Mouse (Mus musculus) cerebellum, postnatal 4 days (tissue): ENCODE results near the gene Gpd1l.
A peak's percentile ranks its signal among the peaks of the same experiment; 100 is the strongest.

ENCODE experiments used
- DNase-seq, 2 experiments: peaks; one replicate each; pipeline ENCODE4 v3.0.0; 2022; ENCODE audit warnings: low spot score in 2 of 2, mixed read lengths in 1 of 2

Gene Gpd1l

DNA sequence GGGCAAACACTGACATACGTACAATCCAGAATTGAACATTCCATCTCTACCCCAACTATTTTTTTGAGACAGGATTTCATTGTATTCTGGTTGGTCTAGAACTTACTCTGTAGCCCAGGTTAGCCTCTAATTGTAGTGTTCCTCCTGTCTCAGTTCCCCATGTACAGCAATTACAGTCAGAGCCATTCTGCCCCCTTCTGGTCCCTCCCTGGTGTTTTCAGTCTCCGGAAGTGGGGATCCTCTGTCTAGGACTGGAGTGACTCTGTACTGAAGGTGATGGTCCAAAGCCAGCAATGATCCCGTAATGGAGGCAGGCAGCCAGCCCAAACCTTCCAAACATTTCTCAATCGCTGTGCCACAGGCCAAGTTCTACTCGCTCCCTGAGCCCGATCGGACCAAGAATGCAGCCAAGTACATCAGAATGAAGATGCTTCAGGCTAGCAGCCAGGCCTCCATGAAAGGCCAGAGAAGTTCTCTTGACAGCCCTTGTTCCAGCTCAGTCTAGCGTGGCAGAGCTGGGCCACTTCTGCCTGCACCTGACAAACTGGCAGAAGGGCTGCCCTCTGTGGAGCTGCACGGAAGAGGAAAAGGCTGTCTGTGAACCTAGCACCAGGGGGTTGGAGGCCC is 3.2 kb downstream of the Gpd1l start:
- peak in 1 of 2 experiments; percentile 75 for DNase-seq

DNA sequence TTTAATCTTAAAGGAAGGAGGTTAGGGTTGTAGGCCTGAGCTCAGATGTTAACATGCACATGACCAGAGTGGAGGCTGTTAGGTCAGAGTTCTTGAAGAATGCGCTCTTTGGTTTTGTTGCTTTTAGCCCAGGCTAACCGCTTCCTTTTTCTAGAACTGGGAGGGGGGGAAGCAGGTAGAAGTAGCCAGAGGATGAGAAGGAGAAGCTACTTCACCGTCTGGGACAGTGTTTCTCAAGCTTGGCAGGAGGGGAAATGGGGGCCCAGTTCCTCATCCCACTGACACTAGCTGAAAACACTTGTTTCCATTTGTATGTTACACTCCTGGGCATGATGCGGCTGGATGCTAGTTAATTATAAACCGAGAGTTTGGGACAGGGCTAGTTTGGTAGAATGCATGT is 8.2 kb downstream of the Gpd1l start:
- DNase-seq, result no peak

DNA sequence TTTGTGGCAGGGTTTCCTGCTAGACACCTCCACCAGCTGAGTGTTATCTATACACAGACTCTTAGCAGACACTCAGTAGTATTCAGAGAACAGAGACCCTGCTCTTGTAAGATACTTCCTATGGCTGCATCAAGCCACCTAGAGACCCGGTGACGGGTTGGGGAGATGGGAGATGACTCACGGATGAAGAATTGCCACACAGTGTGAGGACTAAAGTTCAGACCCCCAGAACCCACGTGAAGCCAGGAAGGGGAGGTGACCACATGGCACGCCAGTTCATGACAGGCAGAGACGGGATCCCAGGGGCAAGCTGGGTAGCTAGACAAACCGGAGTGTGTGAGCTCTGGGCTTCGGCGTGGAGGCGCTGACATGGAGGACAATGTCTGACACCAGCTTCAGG is 8.7 kb downstream of the Gpd1l start:
- no peak for DNase-seq

DNA sequence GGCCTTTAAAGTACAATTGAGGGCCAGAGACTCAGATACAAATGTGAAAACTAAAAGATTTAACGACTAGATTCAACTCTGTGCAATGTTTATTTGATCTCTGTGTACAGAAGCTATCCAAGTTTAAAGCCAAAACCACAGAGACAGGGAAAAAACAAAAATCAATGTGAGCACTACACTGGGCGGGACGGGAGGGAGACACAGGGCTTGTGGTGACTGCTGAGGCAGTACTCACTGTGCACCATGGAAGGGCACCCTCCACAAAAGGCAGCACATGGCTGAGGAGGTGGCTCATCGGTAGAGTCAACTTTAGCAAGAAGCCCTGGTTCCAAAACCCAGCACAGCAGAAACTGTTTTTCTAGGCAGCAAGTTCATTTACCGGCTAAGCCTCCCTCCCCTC is 9.3 kb downstream of the Gpd1l start:
- no peak for DNase-seq

DNA sequence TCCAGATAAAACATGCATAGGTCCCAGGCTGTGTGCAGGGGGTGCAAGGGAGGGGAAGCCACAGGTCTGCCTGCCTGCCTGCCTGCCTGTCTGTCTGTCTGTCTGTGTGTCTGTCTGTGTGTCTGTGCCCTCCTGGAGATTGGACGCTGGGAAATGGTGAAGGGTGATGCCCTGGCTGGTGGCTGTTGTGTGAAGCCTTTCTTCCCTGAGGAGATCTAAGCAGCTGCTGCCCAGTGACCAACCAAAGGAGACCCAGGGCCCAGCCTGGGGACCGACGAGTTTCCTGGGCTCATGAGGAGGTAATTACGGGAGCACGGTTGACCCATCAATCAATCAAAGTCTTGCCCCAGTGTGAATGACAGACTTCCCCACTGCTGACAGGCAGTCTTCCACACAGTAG is 11.6 kb downstream of the Gpd1l start:
- no peak for DNase-seq

DNA sequence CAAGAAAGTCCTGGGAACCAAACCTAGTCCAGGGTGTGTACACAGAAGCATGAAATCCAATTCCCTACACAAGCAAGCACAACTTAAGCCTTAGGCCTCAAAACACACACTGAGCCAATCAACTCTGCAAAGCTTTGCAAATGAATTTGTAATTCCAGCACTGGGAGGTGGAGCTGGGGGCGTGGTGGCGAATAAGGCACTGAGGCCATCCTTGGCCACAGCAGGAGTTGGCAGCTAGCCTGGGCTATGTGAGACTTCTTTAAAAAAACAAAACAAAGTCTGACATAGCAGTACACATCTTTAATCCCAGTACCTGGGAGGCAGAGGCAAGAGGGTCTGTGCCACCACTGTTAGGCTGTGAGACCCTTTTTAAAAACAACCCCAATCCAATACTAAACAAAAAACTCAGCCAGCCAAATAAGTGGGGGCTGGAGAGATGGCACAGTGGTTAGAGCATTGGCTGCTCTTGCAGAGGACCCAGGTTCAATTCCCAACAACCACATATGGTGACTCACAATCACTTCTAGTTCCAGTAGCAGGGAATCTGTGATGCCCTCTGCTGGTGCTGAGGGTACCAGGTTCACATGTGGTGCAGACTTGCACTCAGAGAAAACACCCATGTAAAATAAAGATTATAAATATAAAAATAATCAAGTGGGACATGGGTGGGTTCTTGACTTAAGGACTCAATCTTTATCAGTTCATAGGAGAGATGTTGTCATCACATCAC is 12.3 kb downstream of the Gpd1l start:
- DNase-seq, result no peak

DNA sequence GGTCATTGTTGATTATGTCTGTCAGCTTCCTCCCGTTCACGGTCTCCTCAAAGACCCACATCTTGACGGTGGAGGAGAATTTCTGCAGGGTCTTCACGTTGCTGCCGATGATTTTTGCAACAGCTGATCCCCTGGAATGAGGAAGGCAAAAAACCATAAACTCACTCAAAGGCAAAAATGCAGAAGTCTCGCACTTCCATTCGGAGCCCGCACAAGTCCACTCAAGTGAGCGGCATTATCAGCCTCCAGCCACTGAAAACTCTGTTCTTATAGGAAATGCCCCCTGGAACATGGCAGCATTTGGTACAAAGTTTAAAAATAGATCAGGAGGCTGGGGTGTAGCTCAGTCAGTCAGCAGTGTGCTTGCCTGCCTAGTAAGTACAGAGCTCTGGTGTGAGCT is 13.2 kb downstream of the Gpd1l start:
- no peak for DNase-seq

DNA sequence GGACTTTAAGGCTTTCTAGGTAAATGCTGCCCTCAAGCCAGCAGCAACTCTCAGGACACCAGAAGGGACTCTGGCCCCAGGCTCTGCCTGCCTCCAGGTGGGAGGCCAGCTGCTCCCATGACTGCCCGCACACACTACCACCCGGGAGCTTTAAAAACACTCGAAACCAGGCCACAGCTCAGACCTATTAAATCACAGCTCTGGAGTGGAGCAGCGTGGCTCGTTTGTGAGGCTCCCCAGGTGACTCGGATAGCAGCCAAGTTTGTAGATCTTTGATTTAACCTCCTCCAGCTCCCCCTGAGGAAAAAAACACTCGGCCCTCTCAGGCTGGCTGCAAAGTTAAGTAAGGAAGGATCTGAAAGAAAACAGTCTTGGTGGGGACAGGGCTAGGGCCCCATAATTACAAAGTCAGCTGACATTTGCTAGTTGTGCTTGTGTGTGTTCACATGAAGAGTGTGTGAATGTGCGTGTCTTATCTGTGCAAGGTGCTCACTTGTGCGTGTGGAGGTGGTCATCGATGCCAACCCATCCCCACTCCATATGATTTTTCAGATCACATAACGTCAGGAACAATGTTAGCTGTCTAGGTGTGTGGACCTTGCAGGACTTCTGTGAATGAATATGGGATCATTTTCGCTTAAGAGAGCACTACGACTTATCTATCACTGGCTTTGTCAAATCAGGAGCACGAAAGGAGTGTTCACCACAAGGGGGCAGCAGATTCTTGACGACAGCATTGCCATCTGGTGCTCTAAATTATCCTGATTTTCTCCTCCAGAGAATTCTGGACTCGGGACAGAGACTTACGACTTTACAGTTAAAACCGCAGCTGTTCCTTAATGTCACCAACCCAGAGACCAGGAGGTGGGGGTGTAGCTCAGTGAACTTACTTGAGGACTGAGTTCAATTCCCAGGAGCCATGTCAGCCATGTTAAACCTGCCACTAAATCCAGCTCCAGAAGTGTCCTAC is 20.8 kb downstream of the Gpd1l start:
- peak; percentile 68 to 92 for DNase-seq

DNA sequence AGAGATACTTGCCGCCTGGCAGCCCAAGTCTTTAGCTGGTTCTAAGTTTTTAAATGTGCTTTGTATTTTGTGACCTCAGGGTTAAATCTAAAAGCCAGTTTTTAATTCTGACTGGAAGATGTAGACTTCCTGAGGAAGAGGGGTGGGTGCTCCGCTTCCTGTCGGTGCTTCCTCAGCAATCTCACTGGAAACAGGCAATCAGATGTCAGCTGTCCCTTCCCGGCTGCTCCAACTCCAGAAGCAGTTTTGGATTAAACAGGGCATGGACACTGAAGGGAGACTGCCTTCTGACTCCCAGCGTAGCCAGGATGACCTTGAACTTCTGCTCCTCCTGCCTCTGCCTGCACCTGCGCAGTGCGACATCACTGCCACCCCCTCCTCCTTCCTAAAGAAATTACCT is 26.3 kb downstream of the Gpd1l start:
- no peak for DNase-seq

DNA sequence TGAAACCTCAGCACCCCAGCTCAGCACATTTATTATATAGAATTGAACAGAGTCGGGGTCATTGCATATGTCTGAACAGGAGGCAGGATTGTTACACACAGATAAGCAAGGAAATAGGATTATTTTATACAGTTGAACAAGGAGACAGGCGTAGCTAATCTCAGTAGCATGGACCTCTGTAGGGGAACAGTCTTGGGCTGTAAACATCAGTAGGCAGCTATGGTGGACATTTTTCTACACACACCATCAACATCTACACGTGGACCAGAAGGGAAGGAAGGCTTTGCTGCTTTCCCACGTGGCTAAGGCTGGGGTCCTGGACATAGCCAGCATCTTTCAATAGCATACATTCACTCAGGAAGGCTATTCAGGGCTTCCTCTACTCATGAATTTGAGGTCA is 37.9 kb downstream of the Gpd1l start:
- DNase-seq, result no peak

DNA sequence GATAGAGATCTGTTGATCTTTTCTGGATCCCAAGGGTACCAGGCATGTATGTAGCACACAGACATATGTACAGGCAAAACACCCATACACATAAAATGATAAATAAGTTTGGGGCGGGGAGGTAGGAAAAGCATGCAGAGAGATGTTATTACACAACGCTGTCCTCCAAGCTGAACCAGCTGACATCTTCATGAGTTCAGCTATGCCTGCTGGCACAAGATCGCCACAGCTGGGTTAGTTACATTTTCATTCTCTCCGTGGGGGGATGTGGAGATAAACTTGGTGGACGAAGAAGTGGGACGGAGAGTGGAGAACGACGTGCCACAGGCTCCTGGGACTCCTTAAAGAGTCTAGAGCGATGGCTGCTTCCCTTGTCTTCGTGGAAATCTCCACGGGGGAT is 40.8 kb downstream of the Gpd1l start:
- no peak for DNase-seq

DNA sequence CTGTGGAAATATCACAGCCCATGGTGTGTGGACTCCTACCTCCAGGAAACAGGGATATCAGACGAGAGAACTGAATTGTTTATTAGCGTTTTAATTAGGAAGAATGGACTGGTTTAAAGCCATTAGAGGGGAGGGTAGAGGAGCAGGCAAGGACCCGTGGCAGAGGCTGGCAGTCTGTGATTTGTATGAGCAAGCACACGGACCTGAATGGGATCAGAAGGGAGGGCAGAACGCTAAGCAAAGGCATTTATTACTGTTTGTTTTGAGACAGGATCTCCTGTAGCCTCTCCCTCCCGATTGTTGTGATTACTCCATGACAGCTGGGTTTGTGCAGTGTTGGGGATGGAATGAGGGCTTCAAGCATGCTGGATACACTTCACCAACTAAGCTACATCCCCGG is 43.4 kb downstream of the Gpd1l start:
- DNase-seq, result no peak

DNA sequence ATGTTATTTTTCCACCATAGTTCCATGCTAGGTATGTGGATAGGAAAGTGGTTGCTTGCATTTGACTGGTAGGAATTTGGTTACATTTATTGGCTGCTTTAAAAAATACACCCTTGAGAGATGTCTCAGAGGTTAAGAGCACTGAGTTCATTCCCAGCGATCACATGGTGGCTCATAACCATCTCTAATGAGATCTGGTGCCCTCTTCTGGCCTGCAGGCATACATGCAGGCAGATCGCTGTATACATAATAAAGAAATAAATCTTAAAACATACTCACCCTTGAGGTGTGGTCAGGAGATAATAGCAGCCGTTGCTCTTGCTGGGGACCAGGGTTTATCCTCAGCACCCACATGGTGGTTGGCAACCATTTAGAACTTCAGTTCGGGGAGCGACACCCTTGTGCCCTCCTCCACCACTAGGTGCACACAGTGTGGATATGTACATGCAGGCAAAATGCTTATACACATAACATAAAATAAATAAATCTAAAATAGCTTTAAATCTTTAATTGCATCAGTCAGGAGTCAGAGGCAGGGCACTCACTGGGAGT is 44.9 kb downstream of the Gpd1l start:
- DNase-seq, result no peak

DNA sequence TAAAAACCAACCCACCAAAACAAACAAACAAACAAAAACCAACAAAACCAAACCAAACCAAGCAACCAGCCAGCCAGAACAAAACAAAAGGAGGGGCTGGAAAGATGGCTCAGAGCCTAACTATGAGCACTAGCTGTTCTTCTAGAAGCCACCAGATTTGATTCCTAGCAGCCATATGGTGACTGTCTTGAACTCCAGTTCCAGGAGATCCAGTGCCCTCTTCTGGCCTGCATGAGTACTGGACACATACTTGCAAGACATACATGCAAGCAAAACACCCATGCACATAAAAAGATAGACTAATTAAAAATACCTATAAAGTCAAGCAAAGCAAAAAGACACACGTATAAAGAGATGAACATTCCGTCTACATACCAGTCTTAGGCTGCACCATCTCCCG is 46.1 kb downstream of the Gpd1l start:
- DNase-seq, result peak in 1 of 2 experiments; percentile 36

DNA sequence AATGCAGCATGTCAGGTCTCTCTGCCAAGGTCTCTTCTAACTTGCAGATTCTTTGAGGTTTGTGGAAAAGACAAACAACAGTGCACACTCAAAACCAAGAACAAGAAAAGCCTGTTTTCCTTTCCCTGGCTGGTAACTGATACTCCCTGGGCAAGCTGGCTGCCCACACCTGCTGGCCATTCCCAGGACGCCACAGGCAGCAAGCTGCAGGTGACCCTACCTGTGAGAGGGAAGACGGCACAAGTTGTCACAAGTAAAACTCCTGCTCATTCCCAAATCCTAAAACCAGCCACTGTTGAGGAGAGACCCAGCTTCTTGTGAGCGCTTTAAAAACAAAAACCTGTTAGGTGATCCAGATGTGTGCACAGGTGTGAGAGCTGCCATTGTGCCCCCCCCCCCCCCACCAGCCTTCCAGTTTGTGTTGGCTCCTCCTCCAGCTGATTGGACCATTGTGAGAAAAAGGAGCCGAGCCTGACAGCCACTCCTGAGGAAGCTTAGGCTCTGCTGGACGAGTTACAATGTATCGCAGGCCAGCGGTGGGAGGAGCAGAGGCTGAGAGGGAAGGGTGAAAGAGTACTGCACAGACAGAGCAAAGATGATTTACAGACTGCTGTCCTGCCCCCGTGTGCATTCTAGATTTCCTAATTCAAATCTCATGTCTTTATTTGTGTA is 47.7 kb downstream of the Gpd1l start:
- DNase-seq, result no peak

DNA sequence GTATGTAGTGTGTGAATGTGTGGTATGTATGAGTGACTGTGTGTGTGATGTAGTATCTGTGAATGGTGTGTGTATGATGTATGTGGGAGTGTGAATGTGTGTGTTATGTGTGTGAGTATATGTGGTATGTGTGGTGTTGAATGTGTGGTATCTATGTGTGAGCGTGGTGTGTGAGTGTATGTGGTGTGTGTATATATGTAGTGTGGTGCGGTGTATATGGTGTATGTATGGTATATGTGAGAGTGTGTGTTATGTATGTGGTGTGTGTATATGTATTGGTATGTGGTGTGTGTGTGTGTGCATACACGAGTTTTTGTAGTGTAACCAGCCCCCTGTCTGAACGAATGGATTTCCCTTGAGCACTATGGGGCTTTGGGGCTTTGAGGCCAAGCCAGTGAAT is 48.2 kb downstream of the Gpd1l start:
- no peak for DNase-seq

DNA sequence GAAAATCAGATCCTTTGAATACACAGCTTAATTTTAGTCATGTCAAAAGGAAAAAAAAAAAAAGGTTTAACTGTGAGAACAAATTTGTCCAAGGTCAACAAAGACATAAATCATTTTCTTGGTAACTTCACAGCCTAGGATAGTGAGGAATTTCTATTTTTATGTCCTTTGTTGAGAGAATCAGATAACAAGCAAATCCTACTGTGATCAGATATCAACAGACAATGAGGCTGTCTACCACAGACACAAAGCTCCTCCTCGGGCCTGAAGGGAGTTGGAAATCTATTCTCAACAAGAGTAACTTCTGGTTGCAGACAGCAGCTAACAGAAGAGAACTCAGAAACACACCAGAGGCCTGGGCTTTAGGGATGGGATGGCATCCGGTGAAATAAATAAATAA is 51.8 kb downstream of the Gpd1l start:
- no peak for DNase-seq

DNA sequence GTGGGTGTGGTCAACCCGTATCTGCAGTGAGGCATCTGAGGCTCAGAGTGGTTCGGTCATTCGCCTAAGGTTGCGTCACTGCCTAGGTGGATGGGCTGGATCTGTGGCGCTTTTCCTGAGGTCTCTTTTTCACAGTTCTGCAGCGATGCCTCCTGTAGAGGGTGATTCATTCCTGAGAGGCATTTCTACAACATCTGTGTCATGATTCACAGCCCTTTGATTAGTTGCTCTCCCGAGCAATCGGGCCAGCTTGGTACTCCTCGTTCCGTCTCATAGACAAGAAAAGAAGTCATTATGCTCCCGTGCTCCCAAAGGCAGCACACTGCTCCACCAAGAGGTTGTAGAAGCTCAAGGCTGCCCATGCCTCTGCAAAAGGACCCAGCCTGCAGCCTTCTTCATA is 78.5 kb downstream of the Gpd1l start:
- DNase-seq, result no peak

DNA sequence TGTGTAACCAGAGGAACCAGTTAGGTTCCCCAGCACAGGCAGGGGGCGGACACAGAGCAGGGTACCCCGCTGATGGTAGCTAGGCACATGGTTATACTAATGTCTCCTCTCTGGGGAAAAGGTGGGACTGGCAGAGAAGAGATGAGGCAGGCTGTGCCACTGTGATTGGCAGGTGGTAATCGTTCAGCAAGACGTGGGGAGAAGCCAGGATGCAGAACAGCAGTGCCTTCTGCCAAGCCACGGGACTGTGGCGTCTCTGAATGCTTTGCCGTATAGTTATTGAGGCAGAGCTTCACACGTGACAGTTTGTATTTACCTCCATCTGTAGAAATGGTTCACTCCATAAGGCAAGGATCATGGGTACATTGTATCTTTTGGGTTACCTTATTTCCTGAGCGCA is 79.1 kb downstream of the Gpd1l start:
- DNase-seq, result peak in 1 of 2 experiments; percentile 34

DNA sequence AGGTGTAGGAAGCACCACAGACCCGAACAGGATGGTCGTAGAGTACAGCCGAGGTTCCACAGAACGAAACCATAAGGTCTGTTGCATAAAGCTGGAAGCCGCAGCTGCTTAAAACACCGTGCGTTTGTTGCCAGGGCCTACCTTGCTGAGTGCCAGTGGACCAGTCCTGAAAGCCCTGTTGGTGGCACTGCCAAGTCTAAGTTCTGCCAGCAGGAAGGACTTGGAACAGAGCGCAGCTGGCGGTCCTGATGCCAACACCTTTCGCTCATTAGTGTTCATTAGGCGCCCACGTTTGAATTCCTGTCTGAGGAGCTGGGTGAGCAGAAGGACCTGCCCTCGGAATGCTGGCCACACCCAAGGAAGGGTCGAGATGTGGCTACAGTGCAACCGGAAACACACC is 80.5 kb downstream of the Gpd1l start:
- DNase-seq, result no peak

DNA sequence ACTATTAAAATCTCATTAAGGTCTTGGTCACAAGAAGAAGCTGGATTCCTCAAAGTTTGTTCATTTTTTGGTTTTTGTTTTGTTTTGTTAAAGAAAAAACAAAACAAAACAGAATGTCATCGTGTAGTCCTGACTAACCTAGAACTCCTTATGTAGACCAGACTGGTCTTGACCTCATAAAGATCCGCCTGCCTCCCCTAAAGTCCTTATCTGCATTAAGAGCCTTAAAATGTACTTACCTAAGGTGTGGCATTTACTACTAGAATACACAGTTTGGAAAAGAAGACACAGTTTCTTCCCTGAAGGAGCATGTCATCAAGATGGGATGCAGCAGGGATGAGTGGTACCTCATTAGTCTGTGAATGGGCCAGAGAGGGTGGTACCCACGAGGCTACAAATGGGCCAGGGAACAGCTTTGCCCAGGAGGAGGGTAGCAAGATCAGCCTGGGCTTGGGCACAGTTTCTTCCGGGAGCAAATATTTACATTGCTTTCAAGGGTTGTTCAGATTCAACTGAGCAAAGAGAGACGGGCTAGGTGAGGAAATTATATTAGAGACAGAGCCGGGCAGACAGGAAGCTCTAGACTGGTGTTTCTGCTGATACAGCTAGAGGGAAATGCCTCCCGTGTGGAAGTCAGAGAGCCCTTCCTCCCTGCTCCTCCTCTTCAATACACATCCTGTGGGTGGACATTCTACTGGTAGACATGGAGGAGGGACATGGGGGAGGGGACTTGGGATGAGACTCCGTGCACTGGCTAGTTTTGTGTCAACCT is 82.2 kb downstream of the Gpd1l start:
- DNase-seq, result no peak
